Mouse (Mus musculus): ENCODE measurements at regions not wholly inside any gene's neighbourhood (a gene's known extent, or its start where the extent isn't known, plus 50 kb on each side); places are given as distances from the start of the nearest gene placed in this dataset.

DNA sequence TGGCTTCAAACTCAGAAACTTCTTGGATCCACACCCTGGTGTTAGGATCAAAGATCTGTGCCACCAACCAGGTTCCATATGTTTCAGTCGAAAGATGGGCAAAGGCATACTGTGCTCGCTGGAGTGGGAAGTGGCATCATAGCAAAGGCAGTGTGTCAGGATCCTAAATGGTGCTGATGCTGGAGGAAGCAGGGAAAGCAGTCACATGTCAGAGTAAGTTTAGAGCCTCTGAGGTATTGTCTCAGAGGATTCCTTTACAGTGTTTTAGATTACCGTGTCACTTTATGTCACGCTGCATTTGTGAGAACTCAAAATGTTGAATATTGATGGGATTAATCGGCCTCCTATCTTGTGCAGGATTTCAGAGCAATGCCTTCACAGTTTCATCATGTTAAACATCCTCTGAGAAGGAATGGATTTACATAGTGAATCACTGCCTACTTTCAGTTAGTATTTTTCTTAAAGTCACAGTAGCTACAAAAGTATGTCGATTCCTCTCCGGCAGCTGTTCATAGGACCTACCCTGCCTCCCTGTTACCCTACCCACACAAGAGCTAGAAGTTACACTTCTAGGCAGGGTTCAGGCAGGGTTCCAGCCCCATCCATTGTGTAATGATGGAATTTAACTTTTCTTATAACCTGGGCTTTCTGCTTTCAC is 994.4 kb upstream of the Lrrc6 start:
- DNase-seq (ENCODE audit: low spot score) (no peak), ATAC-seq (ENCODE audit: insufficient read depth, low FRiP score, low TSS enrichment) (no peak)
- Histone ChIP-seq H3K36me3 (ENCODE audit: control insufficient read depth, insufficient read depth, low read length) (no peaks in the 10 kb centered on the region), H3K4me3 (ENCODE audit: low read depth, low read length) (no peak overlapping the region), H3K9me3 (ENCODE audit: control insufficient read depth, low read length) (no peaks in the 10 kb centered on the region), H3K9ac (ENCODE audit: low read length) (no peak overlapping the region), H3K27ac (ENCODE audit: low read depth, low read length) (no peak overlapping the region), H3K4me1 (ENCODE audit: control insufficient read depth, insufficient read depth, low read length) (no peaks in the 10 kb centered on the region), H3K27me3 (ENCODE audit: control insufficient read depth, insufficient read depth, low read length) (no peaks in the 10 kb centered on the region), H3K4me2 (ENCODE audit: low read depth) (no peak overlapping the region)
- 79% methylated on average over 7 of the region's 7 CpGs for WGBS

DNA sequence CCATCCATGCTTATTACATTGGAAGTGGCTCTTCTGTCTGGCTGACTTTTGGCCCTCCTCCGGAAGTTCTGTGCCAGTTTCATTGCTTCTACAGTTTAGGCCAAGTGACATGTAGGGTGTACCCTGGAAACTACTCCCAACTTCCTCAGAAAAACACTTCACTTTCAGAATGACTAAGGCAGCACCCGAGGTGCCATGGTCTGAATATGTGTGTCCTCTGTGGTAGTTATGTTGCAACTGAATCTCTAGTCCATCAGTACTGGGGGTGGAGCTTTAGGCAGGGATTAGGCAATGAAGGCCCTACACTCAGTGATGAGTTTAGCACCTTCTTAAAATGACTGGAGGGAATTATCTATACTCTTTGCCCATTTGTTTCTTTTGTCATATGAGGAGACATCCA is 981.0 kb upstream of the Lrrc6 start:
- DNase-seq (ENCODE audit: low spot score) (no peak), ATAC-seq (ENCODE audit: insufficient read depth, low FRiP score, low TSS enrichment) (no peak)
- H3K27ac ChIP-seq (ENCODE audit: low read depth, low read length): no peak overlapping the region
- H3K4me3 ChIP-seq (ENCODE audit: low read depth, low read length): no peak overlapping the region
- WGBS: 94% methylated on average over 2 of the region's 2 CpGs
- no peaks in the 10 kb centered on the region for H3K4me1 ChIP-seq (ENCODE audit: control insufficient read depth, insufficient read depth, low read length)
- no peak overlapping the region for H3K4me2 ChIP-seq (ENCODE audit: low read depth)
- H3K9me3 ChIP-seq (ENCODE audit: control insufficient read depth, low read length): no peaks in the 10 kb centered on the region
- H3K36me3 ChIP-seq (ENCODE audit: control insufficient read depth, insufficient read depth, low read length): no peaks in the 10 kb centered on the region
- no peak overlapping the region for H3K9ac ChIP-seq (ENCODE audit: low read length)
- no peaks in the 10 kb centered on the region for H3K27me3 ChIP-seq (ENCODE audit: control insufficient read depth, insufficient read depth, low read length)

DNA sequence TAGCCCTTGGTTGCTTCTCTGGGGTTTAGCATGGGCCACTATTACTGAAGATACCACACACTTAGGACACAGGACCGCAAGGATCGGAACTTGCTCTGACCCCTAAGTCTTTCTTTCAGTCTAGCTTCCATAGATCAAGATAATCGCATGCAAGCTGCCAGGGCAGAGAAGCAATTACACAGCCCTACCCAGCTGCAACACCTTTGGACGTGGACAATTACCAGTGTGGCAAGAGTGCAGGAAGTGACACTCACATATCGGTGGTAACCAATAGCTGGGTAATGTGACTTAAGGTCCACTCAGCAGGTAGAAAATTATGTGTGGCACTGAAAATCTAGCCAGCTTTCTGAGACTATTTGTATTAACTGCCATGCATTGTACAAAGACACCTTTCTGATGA is 973.6 kb upstream of the Lrrc6 start:
- ATAC-seq (ENCODE audit: insufficient read depth, low FRiP score, low TSS enrichment): no peak
- H3K9me3 ChIP-seq (ENCODE audit: control insufficient read depth, low read length): no peaks in the 10 kb centered on the region
- WGBS: 84% methylated on average over 5 of the region's 5 CpGs

DNA sequence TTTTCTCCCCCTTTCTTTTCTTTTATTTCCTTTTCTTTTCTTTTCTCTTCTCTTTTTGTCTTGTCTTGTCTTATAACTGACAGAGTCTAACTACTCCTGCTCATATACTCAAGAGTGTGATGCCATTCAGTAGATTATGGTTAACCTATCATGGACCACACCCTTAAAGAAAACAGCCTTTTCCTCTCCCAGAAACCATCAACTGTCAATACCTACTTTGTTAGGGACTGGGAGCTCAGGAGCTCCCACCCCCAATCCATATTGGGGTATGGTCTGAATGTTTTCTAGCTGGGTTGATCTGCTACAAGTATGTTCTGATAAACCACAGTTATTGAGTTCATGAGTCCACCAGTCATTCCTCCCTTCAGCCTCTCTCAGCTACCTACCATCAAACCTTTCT is 972.3 kb upstream of the Lrrc6 start:
- Histone ChIP-seq H3K36me3 (ENCODE audit: control insufficient read depth, insufficient read depth, low read length) (no peaks in the 10 kb centered on the region), H3K9ac (ENCODE audit: low read length) (no peak overlapping the region), H3K9me3 (ENCODE audit: control insufficient read depth, low read length) (no peaks in the 10 kb centered on the region), H3K4me1 (ENCODE audit: control insufficient read depth, insufficient read depth, low read length) (no peaks in the 10 kb centered on the region), H3K27ac (ENCODE audit: low read depth, low read length) (no peak overlapping the region), H3K4me3 (ENCODE audit: low read depth, low read length) (no peak overlapping the region), H3K4me2 (ENCODE audit: low read depth) (no peak overlapping the region), H3K27me3 (ENCODE audit: control insufficient read depth, insufficient read depth, low read length) (no peaks in the 10 kb centered on the region)
- DNase-seq (ENCODE audit: low spot score): no peak
- no peak for ATAC-seq (ENCODE audit: insufficient read depth, low FRiP score, low TSS enrichment)

More for the DNA sequence above, 973.6 kb upstream of the Lrrc6 start:
- Histone ChIP-seq H3K27me3 (ENCODE audit: control insufficient read depth, insufficient read depth, low read length) (no peaks in the 10 kb centered on the region), H3K9ac (ENCODE audit: low read length) (no peak overlapping the region), H3K4me3 (ENCODE audit: low read depth, low read length) (no peak overlapping the region), H3K27ac (ENCODE audit: low read depth, low read length) (no peak overlapping the region), H3K4me2 (ENCODE audit: low read depth) (no peak overlapping the region), H3K36me3 (ENCODE audit: control insufficient read depth, insufficient read depth, low read length) (no peaks in the 10 kb centered on the region), H3K4me1 (ENCODE audit: control insufficient read depth, insufficient read depth, low read length) (no peaks in the 10 kb centered on the region)
- no peak for DNase-seq (ENCODE audit: low spot score)

DNA sequence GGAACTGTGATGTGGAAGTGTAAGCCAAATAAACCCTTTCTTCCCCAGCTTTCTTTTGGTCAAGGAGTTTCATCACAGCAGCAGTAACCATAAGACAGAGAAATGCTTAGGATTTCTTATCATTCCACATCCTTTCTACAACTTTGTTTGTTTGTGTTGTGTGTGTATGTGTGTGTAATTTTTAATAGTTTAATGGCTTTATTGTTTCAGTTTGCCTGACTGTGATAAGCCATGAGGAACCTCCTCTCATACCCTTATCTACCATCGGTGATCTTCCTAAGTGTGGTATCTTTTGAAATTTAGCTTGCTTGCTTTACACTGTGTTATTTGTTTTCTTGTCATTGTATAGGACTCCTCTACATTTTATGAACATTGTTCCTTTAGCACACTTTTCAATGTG is 970.6 kb upstream of the Lrrc6 start:
- Histone ChIP-seq H3K27me3 (ENCODE audit: control insufficient read depth, insufficient read depth, low read length) (no peaks in the 10 kb centered on the region), H3K4me2 (ENCODE audit: low read depth) (no peak overlapping the region), H3K4me1 (ENCODE audit: control insufficient read depth, insufficient read depth, low read length) (no peaks in the 10 kb centered on the region), H3K9me3 (ENCODE audit: control insufficient read depth, low read length) (no peaks in the 10 kb centered on the region), H3K4me3 (ENCODE audit: low read depth, low read length) (no peak overlapping the region), H3K27ac (ENCODE audit: low read depth, low read length) (no peak overlapping the region), H3K9ac (ENCODE audit: low read length) (no peak overlapping the region), H3K36me3 (ENCODE audit: control insufficient read depth, insufficient read depth, low read length) (no peaks in the 10 kb centered on the region)
- no peak for DNase-seq (ENCODE audit: low spot score)
- ATAC-seq (ENCODE audit: insufficient read depth, low FRiP score, low TSS enrichment): no peak
- 92% methylated on average over 1 of the region's 1 CpGs for WGBS

DNA sequence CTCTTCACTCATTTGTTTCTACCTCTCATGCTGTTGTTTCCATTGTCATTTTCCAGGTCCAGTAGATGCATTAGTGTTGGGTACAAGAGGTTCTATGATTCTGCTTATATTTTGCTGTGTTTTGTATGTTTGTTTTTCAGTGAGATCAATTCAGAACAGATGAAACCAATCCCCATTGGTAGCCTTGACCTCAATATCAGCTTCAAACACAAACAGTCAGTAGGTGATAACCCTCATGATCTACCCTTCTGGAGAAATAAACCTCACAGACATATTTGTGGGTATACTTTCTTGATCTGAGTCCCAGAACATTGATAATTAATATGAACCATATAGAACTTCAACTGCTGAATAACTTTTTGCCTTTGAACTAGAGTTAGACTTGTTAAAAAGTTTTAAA is 969.3 kb upstream of the Lrrc6 start:
- H3K27me3 ChIP-seq (ENCODE audit: control insufficient read depth, insufficient read depth, low read length): no peaks in the 10 kb centered on the region
- no peaks in the 10 kb centered on the region for H3K36me3 ChIP-seq (ENCODE audit: control insufficient read depth, insufficient read depth, low read length)
- no peaks in the 10 kb centered on the region for H3K4me1 ChIP-seq (ENCODE audit: control insufficient read depth, insufficient read depth, low read length)
- no peak overlapping the region for H3K4me2 ChIP-seq (ENCODE audit: low read depth)
- DNase-seq (ENCODE audit: low spot score) (no peak), ATAC-seq (ENCODE audit: insufficient read depth, low FRiP score, low TSS enrichment) (no peak)
- H3K27ac ChIP-seq (ENCODE audit: low read depth, low read length): no peak overlapping the region
- H3K9ac ChIP-seq (ENCODE audit: low read length): no peak overlapping the region
- no peaks in the 10 kb centered on the region for H3K9me3 ChIP-seq (ENCODE audit: control insufficient read depth, low read length)
- H3K4me3 ChIP-seq (ENCODE audit: low read depth, low read length): no peak overlapping the region

DNA sequence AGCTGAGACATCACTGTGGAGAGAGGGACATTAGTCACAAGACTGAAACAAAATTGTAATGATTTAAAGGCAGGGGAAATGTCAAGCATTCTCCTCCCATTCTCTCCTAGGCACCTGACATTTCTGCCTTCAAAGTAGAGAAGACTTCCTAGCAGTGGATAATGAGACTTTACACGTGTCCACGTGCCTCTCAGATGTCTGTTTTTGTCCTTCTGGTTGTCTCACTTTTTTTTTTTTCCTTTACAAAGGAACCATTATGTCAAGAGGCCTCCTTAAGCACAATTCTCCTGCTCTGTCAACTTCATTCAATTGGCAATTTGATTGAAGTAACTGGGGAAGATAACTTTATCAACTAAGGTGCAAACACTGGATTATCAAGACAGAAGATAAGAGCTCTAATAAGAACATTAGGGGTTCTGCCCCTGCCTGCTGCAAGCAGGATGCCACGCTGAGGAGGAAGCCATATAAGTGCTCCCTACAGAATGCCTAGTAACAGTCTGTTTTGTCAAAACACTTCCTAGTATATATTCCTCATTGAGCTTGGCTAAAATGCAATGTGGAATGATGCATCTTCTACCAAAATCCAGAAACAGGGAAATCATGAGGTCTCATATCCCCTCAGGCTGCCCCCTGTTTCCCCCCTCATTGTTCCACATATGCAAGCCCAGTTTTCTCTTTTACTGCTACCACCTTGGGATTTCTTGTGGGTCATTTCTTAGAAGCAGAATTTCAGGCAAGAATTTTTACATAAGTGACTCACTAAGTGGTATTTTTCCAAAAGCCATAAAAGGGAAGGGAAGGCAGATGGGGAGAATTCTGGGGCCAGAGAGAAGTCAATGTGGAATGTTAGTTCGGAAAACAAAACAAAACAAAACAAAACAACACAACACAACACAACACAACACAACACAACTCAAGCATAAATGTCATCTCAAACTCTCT is 967.0 kb upstream of the Lrrc6 start:
- DNase-seq (ENCODE audit: low spot score) (no peak), ATAC-seq (ENCODE audit: insufficient read depth, low FRiP score, low TSS enrichment) (no peak)
- Histone ChIP-seq H3K27me3 (ENCODE audit: control insufficient read depth, insufficient read depth, low read length) (no peaks in the 10 kb centered on the region), H3K4me3 (ENCODE audit: low read depth, low read length) (no peak overlapping the region), H3K9ac (ENCODE audit: low read length) (no peak overlapping the region), H3K4me1 (ENCODE audit: control insufficient read depth, insufficient read depth, low read length) (no peaks in the 10 kb centered on the region), H3K27ac (ENCODE audit: low read depth, low read length) (no peak overlapping the region), H3K9me3 (ENCODE audit: control insufficient read depth, low read length) (no peaks in the 10 kb centered on the region), H3K4me2 (ENCODE audit: low read depth) (no peak overlapping the region), H3K36me3 (ENCODE audit: control insufficient read depth, insufficient read depth, low read length) (no peaks in the 10 kb centered on the region)
- WGBS: 51% methylated on average over 4 of the region's 4 CpGs

DNA sequence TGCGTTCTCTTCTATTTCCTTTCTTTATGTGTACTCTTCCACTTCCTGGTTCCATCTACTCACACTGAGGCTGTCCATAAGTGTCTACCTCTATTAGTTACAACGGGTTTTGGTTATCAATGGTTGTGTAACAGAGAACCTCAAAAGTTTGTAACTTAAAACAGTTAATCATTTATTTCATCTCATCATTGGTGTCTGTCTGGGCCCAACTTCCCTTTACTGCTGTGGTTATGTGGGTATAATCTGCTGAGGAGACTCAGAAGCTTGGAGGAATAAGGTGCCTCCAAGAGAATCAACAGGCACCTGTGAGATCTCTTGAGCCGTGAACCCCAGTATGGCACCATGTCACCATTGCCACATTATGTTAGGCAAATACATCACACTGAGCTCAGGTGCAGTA is 962.2 kb upstream of the Lrrc6 start:
- Histone ChIP-seq H3K4me3 (ENCODE audit: low read depth, low read length) (no peak overlapping the region), H3K9me3 (ENCODE audit: control insufficient read depth, low read length) (no peaks in the 10 kb centered on the region), H3K27ac (ENCODE audit: low read depth, low read length) (no peak overlapping the region), H3K4me2 (ENCODE audit: low read depth) (no peak overlapping the region), H3K4me1 (ENCODE audit: control insufficient read depth, insufficient read depth, low read length) (no peaks in the 10 kb centered on the region), H3K36me3 (ENCODE audit: control insufficient read depth, insufficient read depth, low read length) (no peaks in the 10 kb centered on the region), H3K9ac (ENCODE audit: low read length) (no peak overlapping the region), H3K27me3 (ENCODE audit: control insufficient read depth, insufficient read depth, low read length) (no peaks in the 10 kb centered on the region)
- DNase-seq (ENCODE audit: low spot score): no peak
- WGBS: 92% methylated on average over 3 of the region's 3 CpGs
- ATAC-seq (ENCODE audit: insufficient read depth, low FRiP score, low TSS enrichment): no peak

DNA sequence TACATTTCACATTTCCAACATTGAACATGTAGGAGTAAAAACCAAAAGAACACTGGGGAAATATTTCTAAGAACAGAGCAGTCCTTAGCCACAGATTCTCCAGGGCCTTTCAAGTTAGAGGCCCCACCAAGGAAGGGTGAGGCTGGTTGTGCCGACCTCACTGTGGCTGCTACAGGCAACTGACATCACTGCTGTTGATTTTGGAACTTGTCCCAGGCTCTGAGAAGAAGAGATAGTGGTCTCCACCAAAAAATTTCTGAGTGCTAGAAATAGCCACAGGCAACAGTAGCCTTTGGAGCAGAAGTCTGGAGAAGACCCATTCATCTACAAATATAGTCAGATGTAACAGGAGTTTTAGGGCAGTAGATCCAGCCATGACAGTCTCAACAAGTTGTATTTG is 959.7 kb upstream of the Lrrc6 start:
- Histone ChIP-seq H3K4me2 (ENCODE audit: low read depth) (no peak overlapping the region), H3K9me3 (ENCODE audit: control insufficient read depth, low read length) (no peaks in the 10 kb centered on the region), H3K4me1 (ENCODE audit: control insufficient read depth, insufficient read depth, low read length) (no peaks in the 10 kb centered on the region), H3K27me3 (ENCODE audit: control insufficient read depth, insufficient read depth, low read length) (no peaks in the 10 kb centered on the region), H3K4me3 (ENCODE audit: low read depth, low read length) (no peak overlapping the region), H3K9ac (ENCODE audit: low read length) (no peak overlapping the region), H3K36me3 (ENCODE audit: control insufficient read depth, insufficient read depth, low read length) (no peaks in the 10 kb centered on the region), H3K27ac (ENCODE audit: low read depth, low read length) (no peak overlapping the region)
- 86% methylated on average over 1 of the region's 1 CpGs for WGBS
- ATAC-seq (ENCODE audit: insufficient read depth, low FRiP score, low TSS enrichment) (no peak), DNase-seq (ENCODE audit: low spot score) (no peak)
